Mouse (Mus musculus) heart, postnatal 25 days (tissue): Measurements from ENCODE around the gene Chid1. TPM values are rescaled to one million over a fixed set of nuclear protein-coding genes. Genes with fewer than 3 reads are reported as not detected.

Experiments used
- DNase-seq: peaks from one replicate; pipeline ENCODE4 v3.0.0; 2022; ENCODE audit warnings: low spot score
- intact Hi-C: fragments of 180-260 bp; cut with DNase I; formaldehyde crosslinking; loops from one replicate; pipeline ENCODE4 v1.15.1; 2025
- total RNA-seq, 2 experiments: library from RNA; stranded (reverse); gene quantifications; 2 replicates each; pipeline ENCODE4 v1.2.3; 2021

Chid1 gene
- 10 to 100 TPM; 46.6 to 47.1 TPM for total RNA-seq

DNA sequence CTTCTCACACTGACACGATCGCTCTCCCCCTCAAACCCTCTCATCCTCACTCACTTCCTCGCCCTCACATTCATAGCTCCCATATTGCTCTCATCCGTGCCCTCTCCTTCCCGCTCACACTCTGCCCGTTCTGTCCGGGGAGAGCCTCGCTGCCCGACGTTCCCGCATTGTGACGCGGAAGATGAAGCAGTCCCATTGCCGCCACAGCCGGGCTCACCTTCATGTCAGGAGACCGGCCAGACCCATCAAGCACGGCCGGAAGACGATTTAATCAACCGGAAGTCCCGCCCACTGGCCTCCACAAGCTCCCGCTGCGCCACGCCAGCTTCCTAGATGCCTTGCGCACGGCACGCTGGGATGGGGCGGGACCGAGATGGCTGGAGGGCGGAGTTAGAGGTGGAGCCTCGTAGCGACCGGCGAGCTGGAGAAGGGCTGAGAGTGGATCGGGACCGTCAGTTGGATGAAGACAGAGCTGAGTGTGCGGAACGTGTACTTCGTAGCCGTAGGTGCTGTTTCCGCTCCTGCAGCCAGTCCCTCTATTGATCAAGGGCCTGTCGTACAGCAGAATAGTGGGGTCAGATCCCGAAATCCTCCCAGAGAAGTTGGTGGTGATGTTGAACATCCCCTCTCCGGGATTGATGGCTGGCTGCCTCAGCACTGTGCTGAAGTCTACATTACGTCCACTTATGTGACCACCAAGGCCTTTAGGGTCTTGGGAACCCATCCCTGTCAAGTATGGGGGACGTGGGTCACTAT is at the start of gene Chid1:
Chid1 (minus strand) TSS at position 302 of the 756 bp plus-strand sequence.
- peak; percentile 96 for DNase-seq
- intact Hi-C loops, result loop anchor here (1.0 to 5.0 kb wide), 2 partner anchors 22 to 73 kb away; no protein-coding TSS in a partner anchor

DNA sequence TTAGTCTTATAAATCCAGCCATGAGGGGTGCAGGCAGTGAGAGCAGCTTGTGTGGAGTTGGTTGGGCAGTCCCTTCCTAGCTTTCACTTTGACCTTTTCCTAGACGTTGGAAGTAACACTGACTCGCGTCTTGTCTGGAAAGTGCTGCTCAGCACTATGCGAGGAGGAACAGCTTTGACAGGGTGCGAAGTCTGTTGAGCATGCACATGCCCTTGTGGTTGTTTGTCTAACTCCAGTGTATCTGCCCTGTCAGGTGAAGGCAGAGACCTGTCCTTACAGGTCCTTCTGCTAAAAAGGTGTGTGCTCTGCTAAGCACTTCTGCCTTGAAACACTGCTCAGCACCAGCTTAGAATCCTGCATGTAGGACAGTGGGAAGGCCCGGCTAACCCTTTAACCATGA is 49.2 kb upstream of the Chid1 start:
- DNase-seq, result no peak
- intact Hi-C loops, result no loop called here

DNA sequence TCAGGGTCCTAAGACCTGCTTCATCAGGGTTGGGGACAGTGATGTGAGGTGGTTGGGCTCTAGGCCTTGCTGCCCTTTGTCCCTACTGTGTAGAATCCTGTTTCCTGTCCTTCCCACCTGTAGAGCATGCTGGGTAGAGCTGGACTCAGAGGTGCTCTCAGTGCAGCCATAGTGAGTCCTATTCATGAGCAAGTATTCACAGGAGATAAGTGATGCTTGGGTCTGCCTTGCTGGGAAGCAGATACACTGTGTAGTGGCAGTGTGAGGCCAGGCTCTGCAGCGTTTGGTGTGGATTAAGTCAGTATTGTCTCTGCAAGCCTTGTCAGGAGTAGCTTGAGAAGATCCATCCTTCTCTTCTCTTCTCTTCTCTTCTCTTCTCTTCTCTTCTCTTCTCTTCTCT is 46.2 kb upstream of the Chid1 start:
- intact Hi-C loops, result no loop called here

DNA sequence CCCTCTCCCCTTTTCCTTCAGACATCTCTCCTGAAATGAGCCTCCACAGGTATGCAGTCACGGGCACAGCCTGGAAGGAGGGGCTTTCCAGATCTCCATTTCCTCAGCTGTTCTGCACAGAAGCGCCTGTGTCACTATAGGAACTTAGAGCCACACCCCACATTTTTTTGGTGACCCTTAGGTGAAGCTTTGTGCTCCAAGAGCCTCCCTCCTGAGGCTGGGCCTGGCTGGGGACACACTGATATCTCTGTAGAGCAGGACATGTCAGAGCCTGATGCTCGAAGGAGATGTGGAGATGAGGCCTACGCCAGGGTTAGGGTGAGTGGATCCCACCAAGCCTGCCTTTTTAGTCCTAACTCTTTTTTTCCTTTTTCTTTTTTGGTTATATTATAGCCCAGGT is 45.6 kb upstream of the Chid1 start:
- intact Hi-C loops, result no loop called here
- no peak for DNase-seq

More for the DNA sequence above, 46.2 kb upstream of the Chid1 start:
- DNase-seq, result no peak

DNA sequence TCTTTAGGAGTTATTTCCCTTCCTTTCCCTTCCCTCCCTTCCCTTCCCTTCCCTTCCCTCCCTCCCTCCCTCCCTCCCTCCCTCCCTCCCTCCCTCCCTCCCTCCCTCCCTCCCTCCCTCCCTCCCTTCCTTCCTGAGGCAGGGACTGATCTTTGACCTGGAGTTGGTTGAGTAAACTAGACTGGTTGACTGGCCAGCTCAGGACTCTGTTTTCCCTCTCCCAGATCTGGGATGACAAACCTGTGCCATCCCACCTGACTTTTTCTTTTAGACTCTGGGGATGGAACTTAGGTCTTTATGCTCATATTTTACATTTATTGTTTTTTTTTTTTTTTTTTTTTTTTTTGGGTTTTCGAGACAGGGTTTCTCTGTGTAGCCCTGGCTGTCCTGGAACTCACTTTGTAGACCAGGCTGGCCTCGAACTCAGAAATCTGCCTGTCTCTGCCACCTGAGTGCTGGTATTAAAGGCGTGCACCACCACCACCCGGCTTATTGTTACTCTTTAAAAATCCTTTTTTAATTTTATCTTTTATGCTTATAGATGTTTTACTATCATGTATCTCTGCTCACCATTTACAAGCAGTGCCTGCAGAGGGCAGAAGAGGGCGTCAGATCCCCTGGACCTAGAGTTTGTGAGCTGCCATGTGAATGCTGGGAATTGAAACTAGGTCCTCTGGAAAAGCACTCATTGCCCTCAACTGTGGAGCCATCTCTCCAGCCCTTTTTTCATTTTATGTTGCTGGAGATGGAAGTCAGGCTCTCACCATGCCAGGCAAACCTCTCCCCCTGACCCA is 44.6 kb upstream of the Chid1 start:
- no peak for DNase-seq
- intact Hi-C loops, result no loop called here

DNA sequence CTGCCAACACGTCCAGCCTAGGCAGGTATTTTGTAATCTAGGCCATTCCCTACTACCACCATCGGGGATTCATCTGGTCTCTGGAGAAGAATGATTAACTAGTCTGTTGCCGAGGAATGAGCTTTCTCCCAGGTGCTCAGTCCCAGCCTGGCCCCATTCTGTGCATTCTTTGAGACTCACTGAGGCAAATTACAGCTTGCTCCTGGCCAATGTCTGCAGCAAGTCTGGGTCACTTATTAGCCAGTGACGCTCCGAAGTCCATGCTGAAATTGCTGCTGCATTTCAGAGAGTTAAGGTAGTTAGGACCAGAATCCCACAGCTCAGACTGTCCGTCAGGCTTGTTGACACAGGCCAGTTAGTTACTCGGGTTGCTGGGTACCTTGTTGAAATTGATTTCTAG is 41.7 kb upstream of the Chid1 start:
- no peak for DNase-seq
- intact Hi-C loops, result no loop called here

DNA sequence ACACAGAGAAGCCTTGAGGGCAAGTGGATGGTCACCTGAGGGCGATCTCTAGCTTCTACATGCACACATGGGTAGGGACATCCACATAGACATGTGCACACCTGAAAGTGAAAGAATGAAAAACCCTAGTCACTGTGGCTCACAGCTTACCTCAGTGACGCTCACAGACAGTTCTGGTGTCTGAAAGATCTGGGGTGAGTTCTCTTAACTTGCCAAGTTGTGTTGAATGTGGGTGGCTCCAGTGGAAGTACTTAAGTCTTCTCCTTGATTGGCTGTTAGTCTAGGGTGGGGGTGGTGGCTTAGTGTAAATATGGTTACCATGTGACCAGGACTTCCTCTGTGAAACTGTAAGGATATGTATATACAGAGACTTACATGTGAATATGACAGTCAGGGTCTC is 39.3 kb upstream of the Chid1 start:
- intact Hi-C loops, result no loop called here
- no peak for DNase-seq

DNA sequence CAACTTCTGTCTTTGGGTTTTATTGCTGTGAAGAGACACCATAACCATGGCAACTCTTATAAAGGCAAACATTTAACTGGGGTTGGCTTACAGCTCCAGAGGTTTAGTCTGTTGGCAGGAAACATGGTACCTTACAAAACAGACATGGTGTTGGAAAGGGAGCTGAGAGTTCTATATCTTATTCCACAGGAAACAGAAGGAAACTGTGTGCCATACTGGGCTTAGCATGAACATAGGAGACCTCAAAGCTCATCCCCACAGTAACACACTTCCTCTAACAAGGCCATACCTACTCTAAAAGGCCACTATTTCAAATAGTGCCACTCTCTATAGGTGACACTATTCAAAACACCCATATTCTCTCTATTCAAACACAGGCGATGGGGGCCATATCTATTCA is 38.9 kb upstream of the Chid1 start:
- intact Hi-C loops, result no loop called here
- no peak for DNase-seq

DNA sequence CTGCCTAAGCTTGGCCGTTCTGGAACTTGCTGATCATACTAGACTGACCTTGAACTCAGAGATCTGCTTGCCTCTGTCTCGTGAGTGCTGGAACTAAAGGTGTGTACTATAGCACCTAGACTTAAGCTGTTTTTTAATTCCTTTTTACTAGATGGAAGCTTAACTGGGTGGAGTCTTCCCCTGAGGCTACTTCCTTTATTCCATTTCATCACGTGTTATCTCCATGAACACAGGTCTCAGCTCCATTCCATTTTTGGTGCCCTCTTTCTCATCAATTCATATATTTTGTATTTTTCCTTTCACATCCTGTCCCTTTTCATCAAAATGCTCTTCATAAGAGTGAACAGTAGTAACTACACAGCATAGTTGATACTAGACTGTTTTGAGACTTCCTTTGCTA is 38.1 kb upstream of the Chid1 start:
- DNase-seq, result no peak
- intact Hi-C loops, result no loop called here

DNA sequence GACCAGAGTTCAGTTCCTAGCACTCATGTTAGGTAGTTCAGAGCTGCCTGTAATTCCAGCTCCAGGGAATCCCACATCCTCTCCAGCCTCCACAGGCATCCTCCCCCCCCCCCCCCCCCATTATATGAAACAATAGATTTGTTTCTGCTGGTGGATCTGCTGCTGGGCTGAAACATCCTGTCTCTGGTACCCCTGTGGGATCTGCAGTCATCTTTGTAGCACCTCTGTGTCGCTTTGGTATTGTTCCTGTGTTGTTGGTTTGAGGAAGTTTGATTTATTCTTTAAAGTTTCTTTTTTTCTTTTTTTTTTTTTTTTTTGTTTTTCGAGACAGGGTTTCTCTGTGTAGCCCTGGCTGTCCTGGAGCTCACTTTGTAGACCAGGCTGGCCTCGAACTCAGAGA is 35.8 kb upstream of the Chid1 start:
- DNase-seq, result no peak
- intact Hi-C loops, result no loop called here

DNA sequence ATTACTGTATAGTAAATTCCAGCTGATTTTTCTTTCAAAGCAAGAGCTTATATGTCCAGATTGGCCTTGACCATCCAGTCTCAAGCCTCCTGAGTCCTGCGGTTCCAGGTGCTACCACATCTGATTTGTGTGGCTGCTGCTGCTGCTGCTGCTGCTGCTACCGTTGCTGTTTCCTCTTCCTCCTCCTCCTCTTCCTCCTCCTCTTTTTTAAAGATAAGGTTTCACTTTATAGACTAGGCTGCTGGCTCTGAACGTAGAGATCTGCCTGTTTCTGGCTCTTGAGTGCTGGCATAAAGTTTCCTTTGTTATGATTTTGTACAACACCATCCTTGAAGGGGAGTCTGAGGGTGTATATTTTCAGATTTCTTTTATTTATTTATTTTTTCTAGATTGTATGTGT is 34.4 kb upstream of the Chid1 start:
- DNase-seq, result no peak
- intact Hi-C loops, result no loop called here

DNA sequence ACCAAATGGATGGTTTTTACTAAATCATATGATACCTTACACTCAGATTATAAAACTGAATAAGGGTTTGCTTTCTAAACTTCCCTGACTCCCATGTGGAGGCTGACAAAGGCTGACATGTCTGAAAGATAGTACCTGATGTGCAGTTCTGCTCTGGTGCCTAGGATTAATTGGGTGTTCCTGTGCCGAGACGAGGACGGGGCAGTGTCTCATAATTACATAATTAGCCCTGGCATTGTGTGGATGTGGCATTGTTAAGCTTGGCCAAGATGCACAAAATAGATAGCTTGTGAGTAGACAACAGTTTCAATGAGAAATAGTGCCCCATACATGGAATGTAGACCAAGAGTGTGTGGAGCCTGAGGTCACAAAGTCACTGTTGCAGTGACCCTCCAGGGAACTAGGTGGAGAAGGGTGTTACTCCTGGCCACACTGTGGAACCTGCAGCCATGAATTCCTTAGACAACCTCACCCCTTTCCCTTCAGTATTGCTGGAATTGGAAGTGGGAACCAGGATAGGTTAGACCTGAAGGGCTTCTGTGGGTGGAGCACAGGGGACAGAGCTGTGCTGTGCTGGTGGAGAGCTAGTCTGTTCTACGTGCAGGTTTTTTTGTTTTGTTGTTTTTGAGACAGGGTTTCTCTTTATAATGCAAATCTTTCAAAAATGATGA is 31.1 kb upstream of the Chid1 start:
- intact Hi-C loops, result no loop called here
- no peak for DNase-seq

DNA sequence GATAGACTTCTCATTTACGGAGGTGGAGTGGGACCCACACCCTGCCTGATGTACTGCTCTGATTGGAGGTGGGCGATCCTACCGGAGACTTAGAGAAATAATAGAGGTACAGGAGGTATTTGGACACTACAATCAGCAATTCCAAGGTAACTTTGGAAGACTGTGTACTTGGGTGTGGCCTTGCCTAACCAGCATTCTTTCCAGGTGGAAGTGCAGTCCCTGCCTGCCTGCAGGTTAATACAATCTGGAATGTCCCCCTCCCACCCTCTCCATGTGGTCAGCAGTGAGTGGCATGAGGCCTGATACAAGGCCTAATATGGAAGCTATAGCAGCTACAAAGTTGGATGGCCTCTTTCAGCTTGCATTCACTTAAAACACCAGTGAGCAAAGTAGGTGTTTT is 30.3 kb upstream of the Chid1 start:
- intact Hi-C loops, result no loop called here

DNA sequence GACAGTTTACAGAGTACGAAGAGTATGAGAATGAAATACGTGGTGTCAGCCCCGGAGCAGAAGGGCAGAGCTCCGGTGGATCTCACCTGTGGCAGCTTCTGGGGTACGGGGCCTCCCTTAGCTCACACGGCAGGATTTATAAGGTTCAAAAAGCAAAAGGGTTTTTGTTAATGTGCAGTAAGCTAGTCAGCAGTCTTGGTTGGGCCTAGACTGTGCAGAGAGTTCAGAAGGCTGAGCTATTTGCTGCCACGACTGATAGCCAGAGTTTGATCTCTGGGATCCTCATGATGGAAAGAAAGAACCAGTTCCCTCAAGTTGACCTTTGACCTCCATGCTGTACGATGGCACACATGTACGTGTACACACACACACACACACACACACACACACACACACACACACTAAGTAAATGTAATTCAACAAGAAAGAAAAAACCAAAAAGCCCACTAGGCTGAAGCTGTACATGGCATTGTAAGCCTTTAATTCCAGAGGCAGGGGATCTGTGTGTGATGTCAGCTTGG is 29.7 kb upstream of the Chid1 start:
- DNase-seq, result no peak
- intact Hi-C loops, result no loop called here

More for the DNA sequence above, 30.3 kb upstream of the Chid1 start:
- DNase-seq, result no peak

DNA sequence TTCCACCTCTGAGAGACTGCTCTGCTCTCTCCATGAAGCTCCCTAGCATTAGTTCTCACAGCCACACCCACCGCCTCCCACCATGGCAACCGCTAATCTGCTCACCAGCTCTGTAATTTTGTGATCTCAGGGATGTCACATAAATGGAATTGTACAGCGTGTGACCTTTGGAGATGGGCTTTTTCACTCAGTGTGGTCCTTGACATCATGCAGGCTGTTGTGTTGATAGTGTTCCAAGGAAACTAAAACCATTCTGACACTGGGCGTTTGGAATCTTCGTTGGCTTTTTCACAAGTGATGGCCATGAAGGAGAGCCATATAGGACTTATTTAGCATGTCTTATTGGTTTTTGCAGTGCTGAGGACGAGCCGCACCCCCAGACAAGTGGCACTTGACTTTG is 26.9 kb upstream of the Chid1 start:
- intact Hi-C loops, result no loop called here
- no peak for DNase-seq

DNA sequence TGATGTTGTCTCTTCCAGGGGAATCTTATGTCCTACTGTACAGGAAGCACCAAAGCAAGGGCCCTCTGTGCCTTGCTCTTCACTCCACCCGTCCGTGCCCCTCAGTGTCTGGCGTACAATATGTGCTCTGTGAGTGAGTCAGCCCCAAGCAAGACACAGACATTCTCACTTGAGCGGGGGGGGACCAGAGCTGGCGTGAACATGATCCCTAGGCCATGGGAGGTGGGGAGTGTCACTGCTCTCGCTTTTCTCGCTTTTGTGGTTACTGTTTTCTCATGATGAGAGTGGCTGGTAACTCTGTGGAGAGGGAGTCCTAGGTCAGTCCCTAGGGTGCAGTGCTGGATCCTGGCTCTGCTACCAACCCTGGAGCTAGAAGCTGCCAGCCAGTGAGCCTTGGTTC is 24.9 kb upstream of the Chid1 start:
- no peak for DNase-seq
- intact Hi-C loops, result loop anchor here (2.0 kb wide), 1 partner anchor 46 kb away; no protein-coding TSS in a partner anchor

DNA sequence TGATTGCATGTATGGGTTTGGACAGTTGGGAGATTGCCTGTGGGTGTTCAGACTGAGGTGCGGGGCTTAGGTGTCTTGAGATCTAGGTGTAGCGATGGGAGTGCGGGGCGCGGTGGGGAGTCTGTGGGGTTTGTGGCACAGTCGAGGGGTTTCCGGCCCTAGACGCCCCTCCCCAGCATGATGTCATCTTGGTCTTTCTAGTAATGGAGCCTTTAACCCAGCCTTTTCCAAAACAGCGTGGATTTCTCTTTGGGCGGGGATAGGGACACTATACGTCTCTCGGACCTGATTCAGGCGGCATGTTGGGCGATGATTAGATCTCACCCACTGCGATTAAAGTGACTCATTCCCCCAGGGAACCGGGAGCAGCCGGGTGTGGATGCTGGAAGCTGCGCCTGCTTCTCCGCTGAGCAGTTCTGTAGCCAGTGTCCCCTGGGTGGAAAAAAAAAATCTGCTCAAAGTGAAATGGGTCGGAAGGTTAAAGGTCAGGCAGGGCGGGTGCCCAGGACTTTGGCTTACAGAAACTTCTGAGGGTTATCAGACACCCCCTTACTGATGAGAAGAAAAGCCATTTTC is 23.3 kb upstream of the Chid1 start:
- intact Hi-C loops, result no loop called here

DNA sequence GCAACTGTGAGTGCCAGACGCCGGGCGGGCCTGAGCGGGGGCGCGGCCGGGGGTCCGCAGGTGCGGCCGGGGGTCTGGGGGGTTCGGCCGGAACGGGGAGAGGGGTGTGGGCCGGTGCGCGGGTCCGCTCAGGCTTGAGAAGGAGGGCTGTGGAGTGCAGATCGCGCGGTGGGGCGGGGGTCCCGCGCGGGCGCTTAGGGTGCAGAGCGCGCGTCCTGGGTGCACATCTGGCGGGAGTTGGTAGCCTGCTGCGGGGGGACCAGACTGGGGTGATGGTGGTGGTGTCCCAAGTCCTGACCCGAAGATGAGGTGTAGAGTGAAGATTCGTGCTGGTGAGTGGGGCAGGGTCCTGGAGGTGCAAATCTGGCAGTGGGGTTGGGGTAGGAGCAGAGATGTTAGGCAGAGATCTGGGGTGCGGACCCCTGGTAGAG is 22.8 kb upstream of the Chid1 start:
- intact Hi-C loops, result no loop called here
- DNase-seq, result no peak

More for the DNA sequence above, 23.3 kb upstream of the Chid1 start:
- peak; percentile 59 for DNase-seq

DNA sequence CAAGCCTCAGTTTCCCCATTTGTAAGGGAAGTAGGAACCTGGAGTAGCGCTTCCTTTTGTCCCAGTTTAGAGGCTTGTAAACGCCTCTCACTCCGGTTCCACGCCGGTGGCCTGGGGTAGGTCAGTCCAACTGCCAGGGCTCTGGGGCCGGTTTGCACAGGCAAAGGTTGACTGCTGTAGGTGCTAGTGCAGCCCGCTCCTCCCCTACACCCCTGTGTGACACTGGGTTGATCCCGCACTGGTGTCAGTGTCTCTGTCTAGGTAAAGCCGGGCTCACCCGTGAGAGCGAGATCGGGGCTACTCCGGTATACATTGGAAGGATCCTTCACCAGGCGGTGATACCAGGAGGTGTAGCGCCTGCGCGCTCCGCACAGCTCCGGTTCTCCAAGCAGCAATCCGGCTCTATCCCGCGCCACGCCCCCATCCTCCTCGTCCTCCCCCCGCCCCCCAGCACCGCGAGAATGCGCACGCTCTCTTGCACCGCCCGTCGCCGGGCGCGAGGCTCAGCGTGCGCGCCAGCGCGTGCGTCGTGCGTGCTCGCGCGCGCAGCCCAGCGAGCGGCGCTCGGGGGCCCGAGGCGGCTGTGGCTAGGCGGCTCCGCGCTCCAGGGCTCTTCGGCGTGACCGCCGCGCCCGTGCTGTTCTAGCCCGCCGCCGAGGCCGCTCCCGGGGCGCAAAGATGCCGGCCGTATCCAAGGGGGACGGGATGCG is 22.2 kb upstream of the Chid1 start, which contains the start of gene Ap2a2:
Ap2a2 (plus strand) TSS at position 492 of the 710 bp plus-strand sequence.
- peak; percentile 85 for DNase-seq
- intact Hi-C loops, result loop anchor here (1.0 kb wide), 1 partner anchor 22 kb away; no protein-coding TSS in a partner anchor
